Mouse (Mus musculus) Muller cell, postnatal 12 days (primary cell): ENCODE data around the gene Gtf2ird1.
"Not testable (repeated sequence)": the region's sequence is repeated elsewhere in the genome, so short reads cannot be mapped to it uniquely, and the experiment has no call there.

Experiments
- DNase-seq: peaks from one replicate; pipeline ENCODE4 v3.0.0-alpha.2; 2015; ENCODE audit errors: inconsistent ontology term

Gene Gtf2ird1

GRCm38 (mm10) chr5:134410307-134410836, 46.1 kb downstream of the Gtf2ird1 start:
- DNase-seq = no peak

GRCm38 (mm10) chr5:134409606-134410306, 46.8 kb downstream of the Gtf2ird1 start:
- no peak for DNase-seq

- no peak for DNase-seq
These were observed 48.4 kb downstream of the Gtf2ird1 start for GRCm38 (mm10) chr5:134408119-134408518.

- no peak for DNase-seq
These were observed 54.7 kb downstream of the Gtf2ird1 start for GRCm38 (mm10) chr5:134401841-134402240.

- no peak for DNase-seq
These were observed 58.9 kb downstream of the Gtf2ird1 start for GRCm38 (mm10) chr5:134397434-134398163.

- DNase-seq = no peak
These were observed 60.0 kb downstream of the Gtf2ird1 start for GRCm38 (mm10) chr5:134396519-134396918.

- no peak for DNase-seq
These were observed 61.9 kb downstream of the Gtf2ird1 start for GRCm38 (mm10) chr5:134394624-134395023.

- DNase-seq = no peak
These were observed 62.9 kb downstream of the Gtf2ird1 start for GRCm38 (mm10) chr5:134393624-134394023.

GRCm38 (mm10) chr5:134385106-134385505, 71.4 kb downstream of the Gtf2ird1 start:
- DNase-seq = peak; percentile 41

- peak; percentile 58 for DNase-seq
These were observed 81.3 kb downstream of the Gtf2ird1 start for GRCm38 (mm10) chr5:134375256-134375655.

- no peak for DNase-seq
These were observed 82.0 kb downstream of the Gtf2ird1 start for GRCm38 (mm10) chr5:134374546-134374945.

- DNase-seq = peak; percentile 25
These were observed 82.5 kb downstream of the Gtf2ird1 start for GRCm38 (mm10) chr5:134373912-134374488.

GRCm38 (mm10) chr5:134372926-134373658, 83.4 kb downstream of the Gtf2ird1 start:
- DNase-seq = no peak

- no peak for DNase-seq
These were observed 84.8 kb downstream of the Gtf2ird1 start for GRCm38 (mm10) chr5:134371511-134372289.

- DNase-seq = no peak
These were observed 85.7 kb downstream of the Gtf2ird1 start for GRCm38 (mm10) chr5:134370831-134371230.

GRCm38 (mm10) chr5:134359101-134359500, 97.4 kb downstream of the Gtf2ird1 start:
- no peak for DNase-seq

- DNase-seq = not testable (repeated sequence)
These were observed 101.1 kb downstream of the Gtf2ird1 start for GRCm38 (mm10) chr5:134355372-134355771.

- no peak for DNase-seq
These were observed 103.4 kb downstream of the Gtf2ird1 start for GRCm38 (mm10) chr5:134353117-134353516.

- peak; percentile 72 for DNase-seq
These were observed 104.0 kb downstream of the Gtf2ird1 start for GRCm38 (mm10) chr5:134352527-134353001.

- peak; percentile 87 for DNase-seq
These were observed 105.9 kb downstream of the Gtf2ird1 start for GRCm38 (mm10) chr5:134350660-134351059.

- no peak for DNase-seq
These were observed 109.5 kb downstream of the Gtf2ird1 start for GRCm38 (mm10) chr5:134347066-134347465.
